Mouse (Mus musculus): Measurements from ENCODE around the gene Tmem80. TPM values are rescaled to one million over a fixed set of nuclear protein-coding genes. Genes with fewer than 3 reads are reported as not detected.

Gene Tmem80
- polyA plus RNA-seq, 1 experiment from 2014 or later = 64.1 TPM

DNA sequence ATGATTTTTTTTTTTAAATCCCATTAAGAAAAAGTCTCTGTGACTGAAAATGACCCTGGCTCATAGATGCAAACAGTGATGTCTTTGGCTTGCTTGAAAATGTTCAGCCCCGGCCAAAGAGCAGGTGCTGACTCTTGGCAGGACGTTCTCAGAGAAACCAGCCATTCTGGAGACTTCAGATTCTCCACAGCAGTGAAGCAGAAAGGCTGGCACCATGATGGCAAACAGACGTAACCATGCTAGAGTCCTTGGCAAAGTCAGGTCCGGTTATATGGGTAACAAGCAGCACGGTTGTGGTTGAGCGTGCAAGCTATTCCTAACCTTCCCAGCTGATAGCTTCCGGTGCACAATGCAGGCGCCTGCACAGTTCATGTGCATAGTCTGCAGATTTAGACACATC is 28.4 kb upstream of the Tmem80 start:
- Histone ChIP-seq H3K4me3 (no peak overlapping the region), H3K4me2 (replicated peaks) (no peak overlapping the region), H3K9me3 (no peaks in the 10 kb centered on the region), H3K27me3 (peaks cover 16% of the 10 kb centered on the region), H3K9ac (replicated peaks) (no peak overlapping the region), H3K36me3 (peaks cover 57% of the 10 kb centered on the region), H3K4me1 (peaks cover 5% of the 10 kb centered on the region), H3K27ac (replicated peaks) (no peak overlapping the region)
- ATAC-seq (replicated peaks) = no peak
- 96% methylated on average over 8 of the region's 8 CpGs for WGBS

DNA sequence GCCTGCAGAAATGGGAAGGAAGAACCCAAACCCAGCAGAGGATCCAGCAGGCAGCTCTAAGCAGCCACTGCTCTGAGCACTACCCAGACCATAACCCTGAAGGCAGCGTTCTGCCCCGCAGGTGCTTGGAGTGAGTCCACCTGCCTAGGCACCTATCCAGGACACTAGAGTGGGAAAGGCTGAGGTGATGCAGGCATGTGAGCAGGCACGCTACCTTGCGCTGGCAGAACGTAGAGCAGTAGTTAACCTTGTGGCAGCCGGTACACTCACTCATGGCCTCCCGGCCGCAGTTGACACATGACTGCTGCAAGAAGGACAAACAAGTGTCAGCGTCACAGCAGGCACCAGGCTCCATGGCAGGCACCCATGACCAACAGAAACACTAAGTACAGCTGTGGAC is 26.2 kb upstream of the Tmem80 start:
- WGBS = 97% methylated on average over 9 of the region's 9 CpGs
- peaks cover 77% of the 10 kb centered on the region for H3K36me3 ChIP-seq
- no peaks in the 10 kb centered on the region for H3K27me3 ChIP-seq
- no peak overlapping the region for H3K4me2 ChIP-seq (replicated peaks)
- H3K4me3 ChIP-seq = no peak overlapping the region
- no peaks in the 10 kb centered on the region for H3K9me3 ChIP-seq
- H3K27ac ChIP-seq (replicated peaks) = no peak overlapping the region
- ATAC-seq (replicated peaks) = no peak
- H3K4me1 ChIP-seq = no peaks in the 10 kb centered on the region
- H3K9ac ChIP-seq (replicated peaks) = no peak overlapping the region

DNA sequence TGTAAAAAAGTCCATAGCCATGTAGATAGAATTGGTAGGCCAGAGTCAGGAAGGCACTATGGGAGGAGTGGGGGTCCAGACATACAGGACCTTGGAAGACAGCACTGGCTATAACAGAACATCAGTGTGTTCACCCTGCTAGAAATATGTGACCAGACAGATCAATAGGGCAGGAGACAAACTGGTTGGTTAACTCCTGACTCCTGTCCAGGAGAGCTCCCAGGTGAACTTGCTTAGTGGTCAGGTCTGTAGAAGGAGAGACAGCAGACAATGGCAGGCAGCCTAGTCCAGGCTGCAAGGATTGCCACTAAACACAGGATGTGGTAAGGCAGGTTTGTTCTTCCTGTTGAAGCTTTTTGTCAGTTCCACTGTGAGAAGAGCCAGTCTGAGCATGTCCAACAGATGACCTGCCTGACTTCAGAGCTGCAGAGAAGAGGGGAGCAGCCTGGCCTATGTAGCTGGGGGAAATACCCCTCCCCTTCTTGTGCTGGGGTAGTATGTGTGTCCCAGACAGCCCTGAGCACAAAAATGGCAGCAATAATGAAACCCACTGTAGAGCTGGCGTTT is 24.8 kb upstream of the Tmem80 start:
- 91% methylated on average over 1 of the region's 1 CpGs for WGBS
- no peak overlapping the region for H3K9ac ChIP-seq (replicated peaks)
- H3K9me3 ChIP-seq = no peaks in the 10 kb centered on the region
- peaks cover 81% of the 10 kb centered on the region for H3K36me3 ChIP-seq
- no peaks in the 10 kb centered on the region for H3K27me3 ChIP-seq
- H3K4me1 ChIP-seq = no peaks in the 10 kb centered on the region
- H3K27ac ChIP-seq (replicated peaks) = no peak overlapping the region
- no peak overlapping the region for H3K4me2 ChIP-seq (replicated peaks)
- H3K4me3 ChIP-seq = no peak overlapping the region
- ATAC-seq (replicated peaks) = no peak

DNA sequence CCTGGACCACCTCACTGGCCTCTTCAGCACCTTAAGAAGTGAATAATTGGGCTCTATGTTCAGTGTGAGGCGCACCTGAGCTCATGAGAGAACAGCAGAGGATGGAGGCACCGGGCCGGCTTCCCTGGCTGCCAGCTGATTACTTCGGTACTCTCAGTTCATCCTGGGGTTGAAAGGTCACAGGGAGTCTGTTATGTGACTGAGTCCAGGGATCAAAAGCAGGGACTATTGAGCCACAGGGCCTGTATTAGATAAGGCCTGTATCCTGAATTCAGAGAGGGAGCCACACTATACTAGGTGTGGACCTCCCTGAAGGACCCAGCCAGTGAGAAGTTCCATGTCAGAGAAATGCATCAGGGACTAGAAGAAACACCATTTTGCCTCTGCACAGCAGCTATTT is 23.0 kb upstream of the Tmem80 start:
- no peak for ATAC-seq (replicated peaks)
- H3K27ac ChIP-seq (replicated peaks) = no peak overlapping the region
- no peaks in the 10 kb centered on the region for H3K27me3 ChIP-seq
- WGBS = 92% methylated on average over 4 of the region's 4 CpGs
- no peak overlapping the region for H3K9ac ChIP-seq (replicated peaks)
- H3K4me2 ChIP-seq (replicated peaks) = no peak overlapping the region
- H3K4me3 ChIP-seq = no peak overlapping the region
- H3K36me3 ChIP-seq = peaks cover 93% of the 10 kb centered on the region
- no peaks in the 10 kb centered on the region for H3K9me3 ChIP-seq
- H3K4me1 ChIP-seq = no peaks in the 10 kb centered on the region

DNA sequence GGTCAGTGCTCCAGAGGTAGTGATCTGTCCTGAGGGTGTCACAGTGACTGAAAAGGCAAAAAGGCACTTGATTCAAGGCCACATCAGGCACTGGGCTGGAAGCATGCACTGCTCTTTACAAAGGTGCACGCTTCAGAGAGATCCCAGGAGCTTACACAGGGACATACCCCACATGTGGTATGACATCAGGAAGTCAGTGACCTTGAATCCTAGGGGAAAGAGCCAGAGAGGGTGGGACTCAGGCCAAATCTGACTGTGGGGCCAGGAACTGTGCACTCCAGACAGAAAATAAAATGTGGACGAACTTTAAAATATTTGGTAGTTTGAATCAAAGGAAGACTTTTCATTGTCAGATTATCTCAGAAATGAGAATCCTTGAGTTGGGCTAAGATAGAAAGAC is 13.1 kb upstream of the Tmem80 start:
- H3K4me3 ChIP-seq = no peak overlapping the region
- H3K4me2 ChIP-seq (replicated peaks) = no peak overlapping the region
- H3K36me3 ChIP-seq = peaks cover 95% of the 10 kb centered on the region
- no peak overlapping the region for H3K27ac ChIP-seq (replicated peaks)
- ATAC-seq (replicated peaks) = no peak
- no peak overlapping the region for H3K9ac ChIP-seq (replicated peaks)
- no peaks in the 10 kb centered on the region for H3K4me1 ChIP-seq
- H3K9me3 ChIP-seq = no peaks in the 10 kb centered on the region
- no peaks in the 10 kb centered on the region for H3K27me3 ChIP-seq
- 96% methylated on average over 2 of the region's 2 CpGs for WGBS

DNA sequence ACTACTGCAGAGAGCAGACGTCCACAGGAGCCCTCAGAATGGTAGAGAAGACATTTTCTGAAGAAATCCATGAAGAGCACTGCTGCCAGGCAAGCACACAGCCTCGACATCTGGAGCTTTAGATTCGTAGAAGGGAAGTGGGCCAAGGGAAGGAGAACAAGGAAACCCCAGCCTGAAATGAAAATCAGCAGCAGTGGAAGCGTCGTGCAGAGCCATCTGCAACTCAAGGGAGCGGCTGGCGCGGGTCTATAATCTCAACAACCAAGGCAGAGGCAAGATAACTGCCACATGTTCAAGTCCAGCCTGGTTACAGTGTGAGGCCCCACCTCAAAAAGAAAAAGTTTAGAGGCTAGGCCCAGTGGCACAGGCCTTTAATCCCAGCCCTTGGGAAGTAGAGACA is 12.5 kb upstream of the Tmem80 start:
- H3K27me3 ChIP-seq = no peaks in the 10 kb centered on the region
- H3K4me3 ChIP-seq = no peak overlapping the region
- no peak for ATAC-seq (replicated peaks)
- WGBS = 94% methylated on average over 8 of the region's 8 CpGs
- no peaks in the 10 kb centered on the region for H3K9me3 ChIP-seq
- H3K36me3 ChIP-seq = peaks cover 95% of the 10 kb centered on the region
- no peak overlapping the region for H3K27ac ChIP-seq (replicated peaks)
- no peak overlapping the region for H3K4me2 ChIP-seq (replicated peaks)
- H3K4me1 ChIP-seq = no peaks in the 10 kb centered on the region
- no peak overlapping the region for H3K9ac ChIP-seq (replicated peaks)

DNA sequence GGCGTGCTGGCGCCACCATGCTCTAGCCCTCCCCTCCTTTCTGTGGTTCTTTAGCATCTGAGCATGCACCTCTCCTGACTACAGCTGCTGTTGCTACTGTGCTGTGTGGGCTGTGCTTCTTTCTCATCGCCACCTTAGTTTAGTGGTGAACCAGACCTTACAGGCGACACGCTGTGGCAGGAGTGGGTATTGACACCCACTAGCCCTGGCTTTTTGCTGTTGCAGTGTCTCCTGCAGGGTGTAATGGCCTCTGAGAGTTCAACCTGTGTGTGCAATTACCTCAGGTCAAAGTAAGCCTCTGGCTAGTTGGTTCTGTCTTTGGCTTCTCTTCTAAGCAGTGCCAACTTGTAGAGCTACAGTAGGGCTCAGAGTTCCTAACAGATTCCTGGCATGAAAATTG is 11.6 kb upstream of the Tmem80 start:
- Histone ChIP-seq H3K27ac (replicated peaks) (no peak overlapping the region), H3K4me2 (replicated peaks) (no peak overlapping the region), H3K9me3 (no peaks in the 10 kb centered on the region), H3K27me3 (no peaks in the 10 kb centered on the region), H3K4me1 (no peaks in the 10 kb centered on the region), H3K9ac (replicated peaks) (no peak overlapping the region), H3K4me3 (no peak overlapping the region), H3K36me3 (peaks cover 95% of the 10 kb centered on the region)
- 78% methylated on average over 5 of the region's 5 CpGs for WGBS
- ATAC-seq (replicated peaks) = no peak

DNA sequence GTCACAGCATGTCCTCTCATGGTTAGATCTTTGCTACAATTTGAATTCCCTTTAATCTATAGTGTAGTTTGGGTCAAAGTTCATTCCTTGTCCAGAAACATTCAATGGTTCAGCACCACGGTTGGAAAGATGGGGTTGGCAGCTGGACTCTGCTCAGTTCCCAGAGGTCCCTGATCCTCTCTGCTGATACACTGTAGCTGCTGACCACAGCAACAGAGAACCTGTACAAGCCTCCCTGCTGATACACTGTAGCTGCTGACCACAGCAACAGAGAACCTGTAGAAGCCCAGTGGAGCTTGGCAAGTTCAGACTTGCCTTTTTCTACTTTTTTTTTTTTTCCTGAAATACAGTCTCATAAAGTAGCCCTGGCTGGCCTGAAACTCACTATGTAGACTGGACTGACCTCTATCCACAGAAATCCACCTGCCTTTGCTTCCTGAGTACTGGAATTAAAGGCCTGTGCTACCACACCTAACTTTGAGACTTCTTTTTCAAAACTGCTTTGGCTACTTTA is 9.9 kb upstream of the Tmem80 start:
- Histone ChIP-seq H3K27me3 (no peaks in the 10 kb centered on the region), H3K4me2 (replicated peaks) (no peak overlapping the region), H3K4me3 (no peak overlapping the region), H3K36me3 (peaks cover 96% of the 10 kb centered on the region), H3K4me1 (no peaks in the 10 kb centered on the region), H3K9ac (replicated peaks) (no peak overlapping the region), H3K9me3 (no peaks in the 10 kb centered on the region), H3K27ac (replicated peaks) (no peak overlapping the region)
- no peak for ATAC-seq (replicated peaks)
- WGBS = 81% methylated on average over 1 of the region's 1 CpGs

DNA sequence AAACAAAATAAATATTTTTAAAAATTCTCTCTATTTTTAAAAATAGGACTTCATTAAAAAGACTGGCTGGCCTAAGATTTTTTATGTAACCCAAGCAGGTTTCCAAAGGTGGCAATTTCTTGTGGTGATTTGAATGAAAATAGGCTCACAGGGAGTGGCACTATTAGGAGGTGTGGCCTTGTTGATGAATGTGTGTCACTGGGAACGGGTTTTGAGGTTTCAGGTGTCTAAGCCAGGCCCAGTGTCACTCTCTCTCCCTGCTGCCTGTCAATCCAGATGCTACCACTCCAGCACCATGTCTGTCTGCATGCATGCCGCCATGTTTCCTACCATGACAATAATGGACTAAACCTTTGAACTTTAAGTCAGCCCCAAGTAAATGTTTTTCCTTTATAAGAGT is 8.1 kb upstream of the Tmem80 start:
- H3K36me3 ChIP-seq = peaks cover 86% of the 10 kb centered on the region
- no peak overlapping the region for H3K9ac ChIP-seq (replicated peaks)
- H3K27ac ChIP-seq (replicated peaks) = no peak overlapping the region
- H3K9me3 ChIP-seq = no peaks in the 10 kb centered on the region
- no peak overlapping the region for H3K4me2 ChIP-seq (replicated peaks)
- no peaks in the 10 kb centered on the region for H3K27me3 ChIP-seq
- H3K4me1 ChIP-seq = peaks cover 2% of the 10 kb centered on the region
- no peak overlapping the region for H3K4me3 ChIP-seq
- no peak for ATAC-seq (replicated peaks)
- WGBS = 82% methylated on average over 2 of the region's 2 CpGs

DNA sequence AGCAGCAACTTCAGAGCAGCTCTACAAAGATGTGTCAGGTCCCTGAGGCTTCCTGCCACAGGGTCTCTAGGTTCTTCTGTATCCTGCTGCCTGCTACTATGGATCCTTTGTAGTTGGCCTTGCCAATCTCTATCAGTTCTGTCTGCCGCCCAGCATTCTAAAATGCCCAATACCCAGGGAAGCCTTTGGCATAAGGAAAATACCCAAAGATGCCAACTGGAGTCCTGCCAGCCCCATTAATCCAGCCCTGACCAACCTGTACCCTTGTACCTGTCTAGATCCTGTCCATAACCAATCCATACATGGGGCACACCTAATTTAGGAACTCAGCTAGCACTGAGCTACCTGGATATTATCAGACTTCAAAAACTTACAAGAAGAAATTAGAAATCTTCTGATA is 2.9 kb upstream of the Tmem80 start:
- WGBS = 67% methylated on average over 1 of the region's 1 CpGs
- H3K9ac ChIP-seq (replicated peaks) = no peak overlapping the region

DNA sequence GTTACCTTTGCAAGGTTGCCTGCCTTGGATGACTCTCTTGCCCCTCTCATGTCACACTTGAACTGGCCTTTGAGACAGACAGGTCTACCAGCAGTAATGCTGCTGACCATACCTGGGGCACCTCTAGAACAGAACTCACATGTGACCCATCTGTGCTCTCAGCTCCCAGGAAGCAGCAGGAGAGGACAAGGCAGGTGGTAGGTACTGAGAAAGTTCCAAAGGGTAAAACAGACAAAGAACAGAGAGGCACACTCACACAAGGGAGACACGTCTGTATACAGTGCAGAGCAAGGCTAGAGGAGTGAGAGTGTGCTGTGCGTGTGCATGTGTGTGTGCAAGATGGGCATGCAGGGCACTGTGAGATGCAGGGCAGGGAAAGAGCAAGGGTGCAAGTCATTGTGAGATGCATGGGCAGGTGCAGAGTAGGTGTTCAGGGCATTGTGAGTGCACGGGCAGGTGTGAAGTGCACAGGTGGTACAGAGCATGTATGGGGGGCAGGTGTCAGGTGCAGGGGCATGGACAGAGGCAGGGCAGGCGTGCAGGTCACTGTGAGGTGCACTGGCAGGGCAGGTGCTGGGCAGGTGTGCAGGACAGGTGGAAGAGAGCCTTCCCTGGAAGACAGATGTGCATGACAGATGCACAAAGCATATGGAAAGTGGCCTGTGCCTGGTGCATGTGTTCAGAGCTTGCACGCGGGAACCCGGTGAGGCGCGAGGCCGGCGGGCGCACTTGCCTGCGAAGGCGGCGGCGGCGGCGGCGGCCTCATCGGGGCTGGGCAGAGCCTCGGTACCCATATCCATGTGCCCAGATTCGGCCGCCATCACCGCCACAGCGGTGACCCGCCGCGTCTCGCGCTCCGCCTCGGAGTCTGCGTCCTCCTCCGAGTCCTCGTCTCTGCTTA is 743 bp upstream of the Tmem80 start:
- Histone ChIP-seq H3K27ac (replicated peaks) (peak overlapping the region; percentile 100), H3K4me2 (replicated peaks) (peak overlapping the region; percentile 98), H3K4me3 (peak overlapping the region; percentile 52), H3K36me3 (peaks cover 15% of the 10 kb centered on the region), H3K27me3 (no peaks in the 10 kb centered on the region), H3K4me1 (peaks cover 36% of the 10 kb centered on the region), H3K9me3 (no peaks in the 10 kb centered on the region), H3K9ac (replicated peaks) (peak overlapping the region; percentile 82)
- WGBS = 3% methylated on average over 35 of the region's 35 CpGs
- peak; percentile 17 for ATAC-seq (replicated peaks)

More for the DNA sequence above, 2.9 kb upstream of the Tmem80 start:
- no peak for ATAC-seq (replicated peaks)
- Histone ChIP-seq H3K27me3 (no peaks in the 10 kb centered on the region), H3K9me3 (no peaks in the 10 kb centered on the region), H3K27ac (replicated peaks) (no peak overlapping the region), H3K4me3 (no peak overlapping the region), H3K4me1 (peaks cover 36% of the 10 kb centered on the region), H3K36me3 (peaks cover 35% of the 10 kb centered on the region), H3K4me2 (replicated peaks) (0 out of 2 replicates have a peak overlapping the region, but pooled peaks have one; percentile 2)

DNA sequence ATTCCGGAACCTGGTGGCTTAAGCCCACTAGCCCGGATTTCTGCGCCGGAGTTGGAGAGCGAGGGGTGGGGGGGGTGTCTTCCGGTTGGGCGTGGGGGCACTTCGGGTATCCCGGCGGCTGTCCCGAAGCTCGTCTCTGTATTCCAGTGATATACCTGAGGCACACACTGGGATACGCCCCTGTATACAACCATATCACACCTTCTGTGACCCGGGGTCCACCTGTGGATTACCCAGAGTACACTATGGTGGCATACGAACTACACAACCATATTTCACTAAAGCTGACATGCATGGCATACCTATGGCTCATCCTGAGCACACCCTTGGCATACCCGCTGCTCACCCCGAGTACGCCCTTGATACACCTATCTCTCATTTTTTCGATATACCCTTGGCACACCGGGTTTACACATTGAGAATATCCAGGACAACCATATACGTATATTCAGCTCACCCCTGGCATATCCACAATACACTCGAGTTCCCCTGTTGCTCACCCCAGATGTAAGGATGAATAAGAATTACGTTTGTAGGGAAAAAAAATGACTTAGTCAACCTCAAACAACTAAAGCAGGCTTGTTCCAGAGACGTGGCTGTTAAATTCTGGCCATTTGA is 943 bp downstream of the Tmem80 start:
- no peaks in the 10 kb centered on the region for H3K27me3 ChIP-seq
- peak overlapping the region; percentile 100 for H3K27ac ChIP-seq (replicated peaks)
- H3K4me3 ChIP-seq = peak overlapping the region; percentile 52
- no peaks in the 10 kb centered on the region for H3K9me3 ChIP-seq
- H3K4me2 ChIP-seq (replicated peaks) = peak overlapping the region; percentile 98
- ATAC-seq (replicated peaks) = peak; percentile 21
- H3K4me1 ChIP-seq = peaks cover 36% of the 10 kb centered on the region
- H3K36me3 ChIP-seq = peaks cover 5% of the 10 kb centered on the region; the same call in 1 of the 2 replicates
- peak overlapping the region; percentile 82 for H3K9ac ChIP-seq (replicated peaks)
- WGBS = 16% methylated on average over 24 of the region's 24 CpGs
